Mouse (Mus musculus): ENCODE data around the gene Rpl34.
A peak's percentile ranks its signal among the peaks of the same experiment; 100 is the strongest.

- TF ChIP-seq EP300 (optimal IDR thresholded peaks at IDR 0.05) (peak; percentile 62), CTCF (IDR thresholded peaks at IDR 0.05; ENCODE audit: low read depth) (peak; percentile 29; the same call in 1 of the 2 replicates)
Measured at GRCm38 (mm10) chr3:130730189-130730653, at the start of gene Rpl34.

Measured in stomach, postnatal 0 days (tissue).